Mouse (Mus musculus) cerebellum, postnatal 4 days (tissue): ENCODE measurements around the gene Gm17428.
"Not testable (repeated sequence)": the region's sequence is repeated elsewhere in the genome, so short reads cannot be mapped to it uniquely, and the experiment has no call there.

Experiments used
- DNase-seq, 2 experiments: peaks; one replicate each; pipeline ENCODE4 v3.0.0; 2022; ENCODE audit warnings: low spot score in 2 of 2, mixed read lengths in 1 of 2

Gm17428 gene

GRCm38 (mm10) chr14:54976633-54977032, at the start of gene Gm17428:
TSS of gene Gm17428 (plus strand) at chr14:54976933.
- DNase-seq, result no peak

- DNase-seq, result no peak
Measured at GRCm38 (mm10) chr14:54927296-54927695, 49.4 kb upstream of the Gm17428 start.

DNA sequence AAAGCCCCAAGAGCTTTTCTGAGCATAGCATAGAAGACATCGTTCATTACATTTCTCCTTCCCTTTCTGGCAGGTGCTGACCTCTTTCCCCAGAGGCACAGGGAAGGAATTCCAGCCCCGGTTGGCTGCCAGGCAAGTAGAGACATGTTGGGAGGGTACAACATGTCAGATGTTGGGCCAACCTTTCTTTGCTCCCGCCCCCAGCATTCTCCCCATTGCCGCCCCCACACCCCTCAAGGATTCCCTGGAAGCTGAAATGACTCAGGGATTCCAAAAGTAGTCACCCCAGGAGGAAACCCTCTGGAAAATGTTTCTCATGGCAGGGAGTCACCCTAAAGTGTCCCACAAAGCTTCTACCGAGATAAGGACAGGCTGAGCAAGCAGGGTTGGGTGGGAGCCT, 46.9 kb upstream of the Gm17428 start:
- DNase-seq, result no peak

- DNase-seq, result peak in 1 of 2 experiments; percentile 31
Measured at GRCm38 (mm10) chr14:54930431-54930830, 46.3 kb upstream of the Gm17428 start.

- no peak for DNase-seq
Measured at GRCm38 (mm10) chr14:54932645-54933150, 44.0 kb upstream of the Gm17428 start, which contains the start of gene Il25. TSS of gene Il25 (plus strand) at chr14:54932695.

DNA sequence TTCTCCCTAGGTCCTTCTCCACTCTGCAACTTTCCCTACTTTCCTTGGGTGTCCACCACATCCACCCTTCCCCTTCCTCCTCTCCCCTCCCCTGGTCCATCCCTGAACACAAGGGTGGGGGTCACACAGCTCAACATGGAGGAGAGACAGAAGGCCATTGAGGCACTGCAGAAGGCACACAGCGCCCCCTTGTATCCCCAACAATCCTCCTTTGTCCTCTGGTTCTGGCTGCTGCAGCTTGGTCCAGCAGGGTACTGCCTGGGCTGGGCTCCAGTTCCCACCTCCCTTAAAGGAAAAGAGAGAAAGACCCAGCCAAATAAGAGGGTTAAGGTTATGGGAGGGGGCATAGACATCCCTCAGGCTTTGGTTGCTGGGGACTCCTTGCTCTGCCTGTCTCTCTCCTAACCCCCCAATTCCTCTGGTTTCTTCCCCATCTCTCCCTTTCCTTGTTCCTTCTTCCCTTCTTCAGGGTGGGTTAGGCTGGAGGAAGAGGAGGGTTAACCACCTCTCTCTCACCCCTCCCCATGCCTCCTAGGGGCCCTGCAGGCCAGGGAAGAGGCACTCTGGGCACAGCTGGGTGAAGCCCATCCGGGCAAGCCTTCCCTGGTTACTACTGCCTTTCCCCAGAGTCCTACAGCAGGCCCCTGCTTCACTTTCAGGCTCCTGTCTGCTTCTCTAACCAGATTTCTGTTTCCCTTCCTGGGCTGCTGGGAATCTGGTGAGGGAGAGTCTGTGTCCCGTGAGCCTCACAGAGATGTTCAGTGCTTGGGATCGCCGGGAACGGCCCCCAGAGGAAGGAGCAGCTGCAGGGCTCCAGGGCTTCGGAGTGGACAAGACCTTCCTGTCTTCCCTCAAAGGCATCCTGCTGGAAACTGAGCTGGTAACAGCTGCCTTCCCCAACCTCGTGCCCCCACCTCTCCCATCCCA, 40.6 kb upstream of the Gm17428 start, which contains the start of gene Cmtm5:
Gene Cmtm5 (plus strand): TSS at position 358 of the 927 bp plus-strand sequence.
- DNase-seq, result peak in 1 of 2 experiments; percentile 49

DNA sequence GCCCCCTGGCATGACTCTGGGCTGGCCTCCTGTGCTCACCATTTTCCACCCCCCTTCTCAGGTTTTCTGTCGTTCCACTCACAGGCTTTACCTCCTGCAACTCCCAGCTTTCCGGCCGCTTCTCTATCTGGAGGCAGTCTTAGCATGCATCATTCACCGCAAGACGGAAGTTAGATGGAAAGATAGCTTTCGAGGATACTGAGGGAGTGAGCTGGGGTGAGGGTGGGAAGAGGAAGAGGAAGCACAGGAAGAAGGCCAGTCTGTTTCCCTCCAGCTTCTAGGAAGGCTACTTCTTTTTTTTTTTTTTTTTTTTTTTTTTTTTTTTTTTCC, 39.9 kb upstream of the Gm17428 start:
- no peak for DNase-seq

- no peak for DNase-seq
Measured at GRCm38 (mm10) chr14:54937361-54938182, 39.2 kb upstream of the Gm17428 start.

GRCm38 (mm10) chr14:54938431-54939219, 38.1 kb upstream of the Gm17428 start:
- DNase-seq, result no peak

GRCm38 (mm10) chr14:54939434-54940175, 37.1 kb upstream of the Gm17428 start:
- DNase-seq, result peak in 1 of 2 experiments; percentile 59

DNA sequence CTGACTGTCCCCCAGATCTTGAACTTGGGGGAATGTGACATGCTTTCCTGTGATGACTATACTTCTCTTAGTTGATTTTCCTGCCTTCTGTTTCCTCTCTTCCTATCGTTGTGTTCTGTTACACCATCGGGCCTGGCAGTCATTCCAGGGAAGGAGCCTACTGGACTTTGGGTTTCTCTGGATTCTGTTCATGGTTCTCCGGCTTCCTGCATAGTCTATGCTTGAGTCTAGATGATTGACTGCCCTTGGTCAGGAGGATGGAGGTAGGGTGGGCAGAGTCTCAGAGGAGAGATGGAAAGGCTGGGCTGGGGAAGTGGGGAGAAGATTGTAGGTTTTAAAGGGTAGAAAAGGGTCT, 36.6 kb upstream of the Gm17428 start:
- DNase-seq, result no peak

DNA sequence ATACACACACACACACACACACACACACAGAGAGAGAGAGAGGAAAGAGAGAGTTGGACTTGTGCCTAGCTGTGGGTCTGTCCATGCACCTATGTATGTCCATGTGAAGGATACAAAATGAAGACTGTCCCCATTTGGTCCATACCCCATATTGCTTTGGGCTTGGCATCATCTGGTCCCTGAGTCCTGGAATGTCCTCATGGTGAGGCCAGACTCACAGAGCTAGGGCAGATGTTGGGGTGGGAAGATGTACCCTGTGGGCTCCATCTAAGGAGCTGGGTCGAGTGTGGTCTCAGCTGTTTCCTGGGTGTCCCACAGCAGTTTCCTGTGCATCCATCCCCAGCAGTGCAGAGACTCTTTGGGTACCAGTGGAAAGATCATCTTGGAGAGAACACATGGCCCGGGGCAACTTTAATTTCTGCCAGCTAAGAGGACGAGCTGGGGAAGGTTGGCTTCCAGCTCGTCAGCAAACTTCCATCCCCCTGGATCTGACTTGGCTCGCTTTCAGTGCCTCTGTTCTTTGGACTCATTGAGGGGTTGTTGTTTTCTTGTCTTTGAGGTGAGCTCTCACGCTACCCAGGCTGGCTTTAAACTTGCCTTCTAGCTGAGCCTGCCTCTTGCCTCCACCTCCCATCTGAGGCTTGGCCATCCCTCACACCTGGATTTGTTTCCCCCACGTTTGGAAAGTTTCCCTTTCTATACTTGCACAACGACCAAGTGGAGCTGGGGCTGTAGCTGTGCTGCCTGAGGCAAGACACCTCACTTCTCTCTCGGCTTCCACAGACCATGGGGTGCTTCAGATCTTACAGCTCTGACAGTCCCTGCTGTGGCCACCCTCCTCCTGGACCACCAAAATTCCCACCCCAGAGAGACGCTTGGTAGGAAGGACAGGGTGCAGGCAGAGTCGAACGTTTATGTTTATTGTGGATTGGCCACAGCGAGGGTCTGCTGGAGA, 35.4 kb upstream of the Gm17428 start:
- no peak for DNase-seq

- no peak for DNase-seq
Measured at GRCm38 (mm10) chr14:54942479-54942878, 34.3 kb upstream of the Gm17428 start.

- no peak for DNase-seq
Measured at GRCm38 (mm10) chr14:54943971-54944370, 32.8 kb upstream of the Gm17428 start.

GRCm38 (mm10) chr14:54944939-54945338, 31.8 kb upstream of the Gm17428 start:
- no peak for DNase-seq

- DNase-seq, result no peak
Measured at GRCm38 (mm10) chr14:54945975-54946704, 30.6 kb upstream of the Gm17428 start.

DNA sequence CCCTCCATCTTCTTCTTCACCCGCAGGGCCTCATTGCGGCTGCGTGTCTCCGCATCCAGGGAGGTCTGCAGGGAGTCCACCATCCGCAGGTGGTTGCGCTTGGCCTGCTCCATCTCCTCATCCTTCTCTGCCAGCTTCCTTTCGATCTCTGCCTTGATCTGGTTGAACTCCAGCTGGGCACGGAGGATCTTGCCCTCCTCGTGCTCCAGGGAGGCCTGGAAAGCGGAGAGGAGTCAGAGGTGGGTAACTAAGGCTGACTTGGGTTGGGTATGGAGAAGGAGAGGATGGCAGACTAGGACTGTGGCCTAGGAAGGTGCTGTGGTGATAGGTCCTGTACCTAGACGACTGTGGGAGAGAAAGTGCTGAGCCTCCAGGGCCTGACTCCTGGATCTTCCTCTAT, 29.7 kb upstream of the Gm17428 start:
- not testable (repeated sequence) for DNase-seq

GRCm38 (mm10) chr14:54948781-54949180, 28.0 kb upstream of the Gm17428 start:
- DNase-seq, result no peak

DNA sequence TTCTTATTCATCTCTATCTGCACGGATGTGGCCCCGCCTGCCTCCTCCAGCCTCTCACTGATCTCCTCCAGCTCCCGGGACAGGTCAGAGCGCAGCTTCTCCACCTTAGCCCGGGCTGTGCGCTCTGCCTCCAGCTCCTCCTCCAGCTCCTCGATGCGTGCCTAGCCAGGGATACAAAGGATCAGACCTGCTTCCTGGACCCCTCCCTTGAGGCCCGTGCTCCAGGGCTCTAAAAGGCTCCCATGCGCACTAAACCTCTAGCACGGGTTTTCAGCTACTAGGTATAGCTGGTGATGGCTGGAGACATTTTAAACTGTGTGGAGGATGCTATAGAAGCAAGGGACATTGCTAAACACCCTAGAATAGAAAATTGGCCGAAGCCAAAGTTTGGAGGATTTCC, 26.2 kb upstream of the Gm17428 start:
- no peak for DNase-seq
